Mouse (Mus musculus) layer of hippocampus, adult 2 months (tissue): ENCODE results near the gene Rras2. TPM values are rescaled to one million over a fixed set of nuclear protein-coding genes. Genes with fewer than 3 reads are reported as not detected.

ENCODE experiments used
- DNase-seq, 2 experiments: peaks; one replicate each; pipeline ENCODE4 v3.0.0; 2022; ENCODE audit warnings: low spot score in 2 of 2
- H3K27ac ChIP-seq: fragments of 200-600 bp; 2 replicates; pipeline ENCODE4 v1.8.1; 2022
- H3K4me3 ChIP-seq: fragments of 200-600 bp; 2 replicates; pipeline ENCODE4 v1.8.1; 2022; ENCODE audit warnings: mild to moderate bottlenecking
- CTCF ChIP-seq: fragments of 200-600 bp; conservative IDR thresholded peaks from 2 replicates; pipeline ENCODE4 v1.8.1; 2022; ENCODE audit warnings: antibody characterized with exemption, mild to moderate bottlenecking, moderate library complexity
- long read RNA-seq, 2 experiments: library from polyadenylated mRNA; stranded (forward); transcript quantifications; one replicate each; pipeline ENCODE4 v2.0.0; 2021; ENCODE audit warnings: borderline mapping rate in 2 of 2
- total RNA-seq, 2 experiments: library from RNA; stranded (reverse); gene quantifications; 2 replicates each; pipeline ENCODE4 v1.2.3; 2021

The Rras2 gene
- 10 to 100 TPM; 26.0 to 27.6 TPM for total RNA-seq
- long read RNA-seq, experiment 1, transcript Rras2-201 (6 exons, 2,275 nt): major isoform, 8 of 10 reads
- long read RNA-seq, experiment 1, partial matches to known transcripts: 0 of 10 reads
- long read RNA-seq, experiment 1, other reads (novel, unspliced or antisense): 2 of 10 reads
- long read RNA-seq, experiment 2, transcript Rras2-201 (6 exons, 2,275 nt): major isoform, 18 of 25 reads
- long read RNA-seq, experiment 2, partial matches to known transcripts: 1 of 25 reads
- long read RNA-seq, experiment 2, other reads (novel, unspliced or antisense): 6 of 25 reads

DNA sequence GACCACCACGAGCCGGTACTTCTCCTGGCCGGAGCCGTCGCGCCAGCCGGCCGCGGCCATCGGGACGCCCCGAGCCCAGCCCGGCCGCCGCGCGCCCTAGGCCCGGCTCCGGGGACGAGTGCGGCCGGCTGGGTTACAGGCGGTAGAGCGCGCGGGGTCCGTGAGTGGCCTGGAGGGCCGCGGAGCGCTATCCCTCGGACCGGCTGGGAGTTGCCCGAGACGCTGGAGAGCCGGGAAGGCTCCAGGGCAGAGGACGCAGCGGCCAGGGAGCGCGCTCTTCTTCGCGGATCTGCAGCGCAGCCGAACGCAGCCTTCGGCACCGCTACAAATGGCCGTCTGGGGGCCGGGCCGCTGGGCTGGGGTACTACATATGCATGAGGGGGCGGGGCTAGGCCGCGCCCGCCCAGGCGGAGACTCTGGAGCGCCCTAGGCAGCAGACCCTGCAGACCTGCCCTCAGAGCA, at the start of gene Rras2:
Gene Rras2, minus strand, starts transcription at position 338 of the 462 bp plus-strand sequence.
- peak within 1 kb of the TSS; percentile 81 for H3K4me3 ChIP-seq
- peak; percentile 50 for TF ChIP-seq CTCF

DNA sequence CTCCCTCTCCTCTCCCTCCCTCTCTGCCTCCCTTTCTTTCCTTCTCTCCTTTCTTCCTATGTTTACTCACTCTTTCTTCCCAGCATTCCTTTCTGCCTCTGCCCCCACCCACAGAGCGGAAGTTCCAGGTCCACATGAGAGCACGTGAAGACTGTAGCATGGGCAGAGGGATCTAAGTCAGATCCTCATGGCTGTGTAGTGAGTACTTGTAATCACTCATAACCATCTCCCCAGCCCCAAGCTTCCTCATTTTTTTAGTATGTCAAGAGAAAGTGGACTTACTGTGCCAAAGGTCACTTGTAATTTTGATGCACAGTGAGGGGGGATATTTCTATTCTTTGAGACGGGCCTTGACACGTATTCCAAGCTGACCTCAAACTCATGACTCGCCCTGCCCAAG, 45.4 kb upstream of the Rras2 start:
- TF ChIP-seq CTCF: no peak

More for the DNA sequence above, at the start of gene Rras2:
- peak within 1 kb of the TSS; percentile 88 for H3K27ac ChIP-seq
- peak; percentile 85 to 86 for DNase-seq

DNA sequence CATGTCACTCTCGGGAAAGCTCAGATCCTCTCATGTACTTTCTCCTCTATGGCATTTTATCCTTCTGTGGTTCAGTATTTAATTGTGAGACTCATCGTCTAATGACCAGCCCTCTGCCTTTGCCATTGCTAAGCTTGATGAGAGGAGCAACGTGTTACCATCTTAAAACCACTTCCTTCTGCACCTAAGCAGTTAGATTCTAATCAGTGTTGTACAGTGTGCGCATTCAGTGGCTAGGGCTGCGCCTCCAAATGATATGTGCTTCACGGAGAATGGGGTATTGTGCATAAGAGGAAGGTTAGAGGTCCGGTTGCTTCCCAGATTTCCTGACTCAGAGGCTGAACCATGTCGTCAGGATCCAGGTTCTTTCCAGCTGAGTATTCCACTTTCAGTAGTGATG, 43.5 kb upstream of the Rras2 start:
- Histone ChIP-seq H3K4me3 (no peak overlapping the region), H3K27ac (no peak overlapping the region)
- no peak for DNase-seq
- TF ChIP-seq CTCF: no peak

More for the DNA sequence above, 45.4 kb upstream of the Rras2 start:
- DNase-seq: no peak
- no peak overlapping the region for H3K27ac ChIP-seq
- no peak overlapping the region for H3K4me3 ChIP-seq

DNA sequence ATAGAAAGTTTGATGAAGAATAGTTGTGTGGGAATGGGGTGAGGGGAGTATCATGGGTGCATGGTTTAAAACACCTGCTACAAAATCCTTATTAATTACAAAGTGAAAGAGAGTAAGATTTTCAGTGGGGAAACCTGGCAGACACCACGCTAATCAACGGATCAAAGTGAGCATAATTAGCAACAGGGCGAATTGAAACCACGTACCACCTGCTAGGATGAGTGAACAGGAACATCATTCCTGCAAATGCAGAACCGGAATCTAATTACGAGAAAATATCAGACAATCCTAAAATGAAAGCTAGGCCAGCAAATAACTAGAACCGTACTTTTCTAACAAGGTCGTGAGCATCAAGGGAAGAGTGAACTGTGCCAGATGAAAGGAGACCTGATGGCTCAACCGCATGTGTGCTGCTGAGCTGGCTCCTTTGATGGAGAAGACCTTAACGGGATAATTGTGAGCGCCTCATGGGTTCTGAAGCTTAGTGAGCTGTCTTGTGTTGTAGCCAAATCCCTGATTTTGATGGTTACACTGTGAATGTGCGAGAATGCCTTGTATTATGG, 40.2 kb upstream of the Rras2 start:
- Histone ChIP-seq H3K27ac (peak overlapping the region; percentile 81), H3K4me3 (no peak overlapping the region)
- peak; percentile 17 to 49 for DNase-seq
- no peak for TF ChIP-seq CTCF

DNA sequence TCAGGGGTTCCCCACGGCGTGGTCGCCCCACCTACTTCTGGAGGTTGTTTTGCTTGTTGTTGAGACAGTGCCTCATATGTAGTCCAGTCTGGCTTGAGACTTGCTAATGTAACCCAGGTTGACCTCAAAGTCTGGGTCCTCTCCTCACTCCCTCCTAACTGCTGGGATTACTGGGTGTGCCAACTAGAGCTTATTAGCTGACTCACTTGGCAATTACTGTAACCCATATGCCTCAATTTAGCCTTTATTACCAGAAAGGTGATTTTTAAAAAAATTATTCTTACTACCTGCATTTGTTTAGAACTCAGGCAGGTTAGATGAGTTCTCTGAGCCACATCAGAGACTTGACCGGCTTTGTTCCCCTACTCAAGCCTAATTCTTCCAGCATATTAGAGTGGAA, 38.8 kb upstream of the Rras2 start:
- TF ChIP-seq CTCF: no peak
- DNase-seq: no peak
- H3K27ac ChIP-seq: peak overlapping the region; percentile 81
- no peak overlapping the region for H3K4me3 ChIP-seq

DNA sequence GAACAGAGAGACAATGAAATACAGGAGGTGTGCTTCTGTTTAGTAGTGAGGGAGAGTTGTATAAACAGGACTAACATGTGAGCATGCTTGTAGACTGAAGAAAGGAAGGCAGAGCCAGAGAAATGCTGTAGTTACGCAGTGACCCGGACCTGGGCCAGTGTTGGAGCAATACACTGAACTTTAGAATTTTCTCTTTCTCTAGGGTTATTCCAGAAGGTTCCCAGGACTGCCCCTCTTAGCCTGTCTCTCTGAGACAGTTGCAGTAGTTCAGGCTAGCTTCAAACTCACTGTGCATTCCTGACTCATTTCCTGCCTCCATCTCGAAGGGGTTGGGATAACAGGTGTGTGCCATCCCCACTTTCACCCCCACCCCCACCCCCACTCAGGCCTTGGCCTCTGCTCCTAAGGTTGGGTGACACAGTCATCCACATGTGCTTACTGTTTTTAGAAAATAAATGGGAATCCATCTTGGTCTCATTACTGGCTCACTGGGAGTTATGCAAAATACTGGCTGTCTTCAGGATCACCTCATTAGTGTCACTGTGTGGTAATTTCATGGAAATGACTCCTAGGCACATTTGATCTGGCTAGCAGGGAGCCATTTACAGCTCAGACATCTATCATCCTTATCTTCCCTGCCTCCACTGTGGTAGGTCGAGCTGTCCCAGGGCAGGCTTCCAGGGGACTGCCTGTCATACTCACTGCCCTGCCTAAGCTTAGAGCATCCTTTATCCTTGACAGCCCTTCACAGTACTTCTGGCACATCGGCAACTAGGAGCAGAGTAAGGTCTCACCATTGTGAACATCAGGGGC, 37.7 kb upstream of the Rras2 start:
- peak overlapping the region; percentile 81; the same call in 1 of the 2 replicates for H3K27ac ChIP-seq
- no peak for TF ChIP-seq CTCF
- DNase-seq: no peak

DNA sequence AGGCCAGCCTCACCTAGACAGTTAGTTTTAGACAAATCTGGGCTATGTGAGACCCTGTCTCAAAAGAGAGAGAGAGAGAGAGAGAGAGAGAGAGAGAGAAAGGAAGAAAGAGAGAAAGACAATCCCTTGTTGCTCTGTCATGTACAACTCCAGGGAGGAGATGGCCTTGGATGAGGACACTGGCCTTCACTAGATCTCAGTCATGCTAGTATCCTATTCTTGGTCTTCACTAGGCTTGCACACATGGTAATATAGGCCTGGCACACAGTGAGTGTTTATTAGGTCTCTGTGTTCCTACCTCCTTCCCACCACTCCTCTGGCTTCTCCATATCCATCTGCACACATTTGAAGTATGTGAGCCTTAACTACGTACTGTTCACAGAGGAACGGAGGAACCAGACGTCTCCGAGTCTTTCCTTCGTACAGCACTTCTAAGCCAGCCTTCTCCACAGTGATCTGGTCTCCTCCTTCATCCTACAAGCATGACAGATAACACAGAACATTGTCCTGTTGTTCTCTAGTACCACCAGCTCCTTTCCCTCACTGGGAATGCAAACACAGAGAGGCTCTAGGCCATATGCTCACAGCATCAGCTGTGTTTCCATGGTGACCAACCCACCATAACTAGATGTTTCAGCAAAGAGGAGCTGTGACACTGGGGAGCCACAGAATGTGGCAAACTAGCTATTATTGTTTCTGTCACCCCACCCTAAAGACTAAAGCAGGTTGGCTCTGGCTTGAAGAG, 33.6 kb upstream of the Rras2 start:
- TF ChIP-seq CTCF: no peak
- Histone ChIP-seq H3K27ac (peak overlapping the region; percentile 95), H3K4me3 (no peak overlapping the region)
- DNase-seq: peak; percentile 70 to 87

More for the DNA sequence above, 37.7 kb upstream of the Rras2 start:
- no peak overlapping the region for H3K4me3 ChIP-seq

DNA sequence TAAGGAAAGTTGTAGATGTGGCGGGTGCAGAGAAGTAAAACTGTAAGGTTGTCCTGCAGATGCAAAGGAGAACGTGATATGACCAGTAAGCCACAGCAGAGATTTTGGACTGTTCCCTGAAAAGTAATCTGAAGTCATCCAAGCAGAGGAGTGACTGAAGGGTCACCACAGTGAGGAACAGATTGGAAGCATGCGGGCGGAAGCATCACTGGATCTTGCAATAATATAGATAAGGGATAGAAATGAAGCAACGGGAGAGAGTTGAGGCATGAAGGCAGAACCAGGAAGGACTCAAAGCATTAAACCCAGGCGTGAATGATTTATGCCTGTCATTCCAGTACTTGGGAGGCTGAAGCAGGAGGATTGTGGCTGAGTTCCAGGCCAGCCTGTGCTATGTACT, 32.0 kb upstream of the Rras2 start:
- H3K27ac ChIP-seq: peak overlapping the region; percentile 95
- no peak for DNase-seq
- H3K4me3 ChIP-seq: no peak overlapping the region
- no peak for TF ChIP-seq CTCF

DNA sequence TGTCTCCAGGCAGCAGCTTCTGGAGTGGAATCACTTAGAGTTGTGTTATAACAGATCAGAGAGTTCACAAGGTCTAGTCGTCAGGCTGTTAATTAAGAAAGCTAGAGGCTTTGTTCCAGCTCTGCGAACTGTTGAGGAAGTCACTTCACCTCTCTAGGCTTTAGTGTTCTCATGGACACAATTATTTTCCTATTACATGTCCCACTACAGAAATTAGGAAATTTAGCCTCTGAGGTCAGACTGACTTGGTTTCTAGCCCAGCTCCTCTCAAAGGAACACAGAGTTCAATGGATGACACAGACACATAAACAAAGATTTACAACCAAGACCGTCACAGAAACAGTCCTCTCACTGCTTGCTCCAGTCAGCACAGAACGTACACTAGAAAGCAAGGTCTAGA, 31.6 kb upstream of the Rras2 start:
- TF ChIP-seq CTCF: no peak
- H3K4me3 ChIP-seq: no peak overlapping the region
- H3K27ac ChIP-seq: peak overlapping the region; percentile 95; the same call in 1 of the 2 replicates
- no peak for DNase-seq

DNA sequence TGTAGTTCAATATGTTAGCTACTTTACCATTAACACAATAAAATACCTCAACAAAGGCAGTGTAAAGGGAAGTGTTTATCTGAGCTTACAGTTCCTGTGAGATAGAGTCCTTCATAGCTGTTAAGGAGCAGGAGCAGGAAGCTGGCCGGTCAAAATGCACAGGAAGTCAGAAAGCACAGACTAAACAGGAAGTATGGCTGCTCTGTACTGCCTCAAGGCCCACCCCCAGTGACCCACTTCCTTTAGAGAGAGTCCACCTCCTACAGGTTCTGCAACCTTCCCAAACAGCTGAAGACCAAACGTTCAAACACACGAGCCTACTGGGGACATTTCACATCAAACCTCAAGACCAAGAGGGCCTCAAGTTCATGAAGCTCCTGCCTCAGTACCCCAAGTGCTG, 28.3 kb upstream of the Rras2 start:
- no peak for TF ChIP-seq CTCF

DNA sequence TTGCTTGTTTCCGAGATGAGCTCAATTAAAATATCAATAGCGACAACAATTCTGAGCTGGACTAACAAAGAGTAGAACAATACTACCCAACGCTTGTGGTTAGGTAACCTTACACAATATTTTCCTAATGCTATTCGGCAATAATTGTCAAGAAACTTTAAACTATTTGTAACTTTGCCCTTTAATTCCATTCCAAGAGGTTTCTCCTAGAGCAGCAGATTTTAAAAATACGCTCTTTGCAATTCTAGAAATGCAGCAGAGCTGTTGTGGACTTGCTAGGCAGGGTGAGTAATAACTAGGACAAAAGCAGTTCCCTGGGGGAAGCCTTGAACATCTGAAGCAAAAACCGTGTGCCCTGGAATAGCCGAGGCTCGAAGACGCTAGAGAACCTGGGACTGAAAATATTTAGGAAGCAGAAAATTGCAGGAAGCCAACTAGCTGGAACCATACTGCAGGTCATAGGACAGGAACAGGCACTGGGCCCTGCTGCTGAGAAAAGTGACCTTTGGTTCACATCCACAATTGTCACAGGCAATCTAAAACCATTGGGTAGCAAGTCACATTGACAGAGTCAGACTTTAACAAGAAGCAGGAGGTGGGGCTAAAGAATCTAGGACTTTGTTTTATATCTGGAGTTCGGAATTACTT, 24.7 kb upstream of the Rras2 start:
- no peak overlapping the region for H3K4me3 ChIP-seq
- TF ChIP-seq CTCF: no peak
- H3K27ac ChIP-seq: no peak overlapping the region
- no peak for DNase-seq

More for the DNA sequence above, 28.3 kb upstream of the Rras2 start:
- Histone ChIP-seq H3K27ac (no peak overlapping the region), H3K4me3 (no peak overlapping the region)
- no peak for DNase-seq

DNA sequence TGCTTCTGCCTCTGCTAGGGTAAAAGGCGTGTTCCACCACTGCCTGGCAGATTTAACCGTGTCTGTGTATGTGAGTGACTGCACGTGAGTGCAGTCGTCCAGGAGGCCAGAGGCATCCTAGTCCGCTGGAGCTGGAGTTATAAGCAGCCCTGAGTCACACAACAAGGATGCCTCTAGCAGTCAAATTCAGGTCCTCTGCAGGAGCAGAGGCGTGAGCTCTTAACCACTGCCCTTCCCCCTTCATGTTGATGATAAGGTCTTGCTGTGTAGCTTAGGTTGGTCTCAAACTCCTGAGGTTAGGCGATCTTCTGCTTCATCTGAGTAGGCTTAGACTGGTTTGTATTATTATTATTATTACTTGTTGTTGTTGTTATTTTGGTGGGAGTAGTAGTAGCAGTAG, 22.4 kb upstream of the Rras2 start:
- TF ChIP-seq CTCF: no peak
- Histone ChIP-seq H3K27ac (no peak overlapping the region), H3K4me3 (no peak overlapping the region)
- DNase-seq: no peak

DNA sequence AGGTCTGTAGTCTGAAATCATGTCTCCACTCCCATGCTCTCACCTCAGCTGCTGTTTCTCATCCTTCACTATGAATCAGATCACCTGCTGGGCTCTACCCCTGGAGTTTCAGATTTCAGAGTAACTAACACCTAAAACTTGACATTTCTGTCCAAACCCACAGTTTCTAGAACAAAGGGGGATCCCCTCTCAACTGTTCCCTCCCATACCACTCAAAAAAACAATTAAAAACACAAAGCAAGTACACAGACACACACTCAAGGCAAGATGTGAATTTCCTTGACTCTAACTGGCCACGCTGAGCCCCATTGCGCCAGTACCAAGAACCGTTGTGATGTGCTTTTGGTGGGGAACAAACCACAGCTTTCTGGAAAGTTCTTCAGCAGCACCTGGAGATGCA, 21.8 kb upstream of the Rras2 start:
- no peak overlapping the region for H3K4me3 ChIP-seq
- DNase-seq: no peak
- no peak for TF ChIP-seq CTCF
- no peak overlapping the region for H3K27ac ChIP-seq
